Mouse (Mus musculus) hindbrain, embryonic 11.5 days (tissue): ENCODE data around the gene Lrrc74a. TPM values are rescaled to one million over a fixed set of nuclear protein-coding genes. Genes with fewer than 3 reads are reported as not detected.
A peak's percentile ranks its signal among the peaks of the same experiment; 100 is the strongest.

Experiments
- ATAC-seq: fragments of 200-750 bp; cut with Nextera tagmentation; 2 replicates; pipeline ENCODE4 v1.8.0; 2017; ENCODE audit warnings: mild to moderate bottlenecking, moderate TSS enrichment, moderate library complexity; ENCODE audit not compliant: low FRiP score
- DNase-seq: peaks from one replicate; pipeline ENCODE4 v3.0.0-alpha.2; 2015; ENCODE audit warnings: low spot score
- H3K27ac ChIP-seq: fragments of 300-500 bp; sonication (generic); 2 replicates; pipeline ENCODE4 v1.5.1; 2014; ENCODE audit warnings: mild to moderate bottlenecking, low read depth, low read length
- H3K27me3 ChIP-seq: fragments of 300-500 bp; sonication (generic); 2 replicates; pipeline ENCODE4 v1.6.1; 2014; ENCODE audit warnings: mild to moderate bottlenecking, low read length, moderate library complexity, mixed read lengths; ENCODE audit not compliant: control insufficient read depth, insufficient read depth
- H3K36me3 ChIP-seq: fragments of 300-500 bp; sonication (generic); 2 replicates; pipeline ENCODE4 v1.6.1; 2014; ENCODE audit warnings: mild to moderate bottlenecking, low read length, moderate library complexity, mixed read lengths; ENCODE audit not compliant: control insufficient read depth, insufficient read depth
- H3K4me1 ChIP-seq: fragments of 300-500 bp; sonication (generic); replicated peaks from 2 replicates; pipeline ENCODE4 v1.6.1; 2014; ENCODE audit warnings: low read length, mixed read lengths; ENCODE audit not compliant: control insufficient read depth, insufficient read depth
- H3K4me2 ChIP-seq: fragments of 300-500 bp; sonication (generic); replicated peaks from 2 replicates; pipeline ENCODE4 v1.6.1; 2014; ENCODE audit warnings: mild to moderate bottlenecking, low read depth, low read length
- H3K4me3 ChIP-seq: fragments of 300-500 bp; sonication (generic); 2 replicates; pipeline ENCODE4 v1.5.1; 2014; ENCODE audit warnings: low read depth, low read length
- H3K9ac ChIP-seq: fragments of 300-500 bp; sonication (generic); 2 replicates; pipeline ENCODE4 v1.6.1; 2014; ENCODE audit warnings: low read depth, low read length
- H3K9me3 ChIP-seq: fragments of 300-500 bp; sonication (generic); 2 replicates; pipeline ENCODE4 v1.6.1; 2016; ENCODE audit warnings: low read length; ENCODE audit not compliant: control insufficient read depth
- WGBS: fragments of 180-500 bp; shearing (Covaris S2); extraction: QIAGEN DNeasy Blood & Tissue Kit; methylation state at CpG from one replicate; pipeline ENCODE4 v1.1.7; 2014; 5-methylcytosine and 5-hydroxymethylcytosine counted together
- polyA plus RNA-seq: library from polyadenylated mRNA; unstranded; fragments of >200 nt; fragmentation: Nextera tagmentation; extraction: Ambion mirVana; gene quantifications from 2 replicates; pipeline ENCODE4 v1.2.1, GENCODE M21; 2014

The Lrrc74a gene
- polyA plus RNA-seq, 1 experiment from 2014 or later, result not detected

DNA sequence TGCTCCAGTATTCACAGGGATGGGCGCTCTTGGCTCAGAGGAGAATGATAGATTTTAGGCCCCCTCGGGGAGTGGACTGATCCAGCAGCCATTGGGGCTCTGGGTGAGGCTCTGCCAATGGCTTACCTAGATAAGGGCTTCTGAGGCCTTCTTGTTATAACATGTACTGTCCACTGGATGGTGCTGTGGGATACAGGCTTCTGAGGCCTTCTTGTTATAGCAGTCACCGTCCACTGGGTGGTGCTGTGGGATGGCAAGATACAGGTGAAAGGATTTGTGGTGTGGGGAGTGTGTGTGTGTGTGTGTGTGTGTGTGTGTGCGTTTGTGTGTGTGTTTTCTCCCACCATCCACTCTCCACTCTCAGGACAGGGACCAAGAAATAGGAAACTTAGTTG is 61.7 kb downstream of the Lrrc74a start:
- 3% methylated on average over 4 of the region's 4 CpGs for WGBS
- Histone ChIP-seq H3K27ac (no peak overlapping the region), H3K4me1 (no peaks in the 10 kb centered on the region; the same call in 1 of the 2 replicates), H3K36me3 (no peaks in the 10 kb centered on the region), H3K9me3 (no peaks in the 10 kb centered on the region), H3K27me3 (no peaks in the 10 kb centered on the region), H3K4me2 (no peak overlapping the region), H3K9ac (no peak overlapping the region), H3K4me3 (no peak overlapping the region)
- ATAC-seq, result peak; percentile 55; the same call in 1 of the 2 replicates
- DNase-seq, result peak; percentile 96

DNA sequence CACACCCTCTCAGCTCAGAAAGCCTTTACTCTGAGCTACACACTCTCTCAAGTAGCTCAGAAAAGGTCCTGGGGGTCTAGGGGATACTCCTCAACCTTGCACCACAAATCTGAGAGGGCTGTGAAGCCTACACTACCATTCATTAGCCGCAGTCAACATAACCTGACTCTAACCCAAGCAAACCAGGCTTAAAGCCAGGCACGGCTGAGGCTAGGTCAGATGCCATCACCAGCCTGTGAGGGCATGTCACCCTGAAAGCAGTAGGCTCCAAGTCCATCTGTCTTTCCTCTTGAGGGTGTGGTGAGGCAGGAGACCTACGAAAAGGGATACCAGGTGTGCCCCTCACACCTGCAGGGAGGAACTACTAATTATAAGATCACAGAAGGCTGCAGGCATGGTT is 62.2 kb downstream of the Lrrc74a start:
- Histone ChIP-seq H3K36me3 (no peaks in the 10 kb centered on the region), H3K27ac (no peak overlapping the region), H3K4me2 (no peak overlapping the region), H3K9me3 (no peaks in the 10 kb centered on the region), H3K9ac (no peak overlapping the region), H3K27me3 (no peaks in the 10 kb centered on the region), H3K4me1 (peaks cover 3% of the 10 kb centered on the region), H3K4me3 (no peak overlapping the region)
- 78% methylated on average over 3 of the region's 3 CpGs for WGBS
- ATAC-seq (no peak), DNase-seq (no peak)

DNA sequence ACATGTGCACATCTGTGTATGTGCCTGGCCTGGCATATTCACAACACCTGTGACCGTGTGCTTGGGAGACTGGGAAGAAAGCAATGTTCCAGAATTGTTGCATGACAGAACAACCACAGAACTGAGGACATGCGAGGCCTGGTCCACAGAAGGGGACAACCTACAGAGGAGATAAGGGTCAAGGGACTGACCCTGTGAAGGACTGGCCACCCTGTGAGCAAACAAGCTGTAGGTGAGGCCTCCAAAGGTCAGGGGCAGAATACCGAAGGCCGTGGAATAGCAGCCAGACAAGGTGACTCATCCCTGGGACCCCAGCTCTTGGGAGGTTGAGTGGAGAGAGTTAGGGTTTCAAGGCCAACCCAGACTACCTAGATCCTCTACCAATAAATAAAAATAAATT is 63.6 kb downstream of the Lrrc74a start:
- DNase-seq, result no peak
- H3K4me3 ChIP-seq, result no peak overlapping the region
- no peaks in the 10 kb centered on the region for H3K36me3 ChIP-seq
- no peak for ATAC-seq
- H3K27ac ChIP-seq, result no peak overlapping the region
- peaks cover 14% of the 10 kb centered on the region for H3K4me1 ChIP-seq
- H3K27me3 ChIP-seq, result no peaks in the 10 kb centered on the region
- WGBS, result 82% methylated on average over 4 of the region's 4 CpGs
- H3K9me3 ChIP-seq, result no peaks in the 10 kb centered on the region
- H3K9ac ChIP-seq, result no peak overlapping the region
- no peak overlapping the region for H3K4me2 ChIP-seq

DNA sequence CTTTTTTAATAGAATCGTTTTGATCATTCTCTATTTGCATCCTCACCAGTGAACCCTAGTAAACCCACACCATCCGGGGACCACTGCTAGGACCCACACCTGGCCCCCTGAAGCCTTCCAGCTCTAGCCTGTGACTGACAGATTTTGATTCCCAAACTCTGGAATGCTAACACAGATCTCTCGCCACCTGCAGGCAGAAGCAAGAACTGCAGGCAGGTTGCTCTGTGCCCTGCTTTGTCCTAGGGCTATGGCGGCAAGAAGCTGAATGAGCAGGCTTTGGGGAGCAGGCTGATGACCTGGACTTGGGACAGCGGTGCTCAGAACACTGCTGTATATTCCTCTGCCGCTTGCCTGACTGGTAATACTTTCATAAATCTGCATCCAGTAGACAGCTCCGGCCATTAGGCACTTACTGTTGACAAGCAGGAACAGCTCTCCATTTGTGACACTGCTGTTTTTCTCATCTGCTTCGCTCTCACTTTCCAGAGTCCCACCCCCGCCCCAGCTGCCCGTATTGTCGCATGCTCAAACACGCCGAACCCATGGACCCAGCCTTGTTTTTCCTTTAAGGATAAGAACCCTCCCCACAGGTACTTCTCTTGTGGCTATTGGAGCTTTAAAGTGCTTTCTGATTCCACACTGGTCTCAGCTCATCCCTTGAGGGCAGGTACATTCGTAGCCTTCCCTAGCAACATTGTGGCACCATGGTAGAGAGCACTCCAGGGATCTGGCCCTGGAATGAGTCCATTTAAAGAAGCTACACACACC is 64.8 kb downstream of the Lrrc74a start:
- DNase-seq, result peak; percentile 96
- Histone ChIP-seq H3K4me2 (no peak overlapping the region), H3K27ac (peak overlapping the region; percentile 68), H3K27me3 (no peaks in the 10 kb centered on the region), H3K4me3 (no peak overlapping the region), H3K9me3 (no peaks in the 10 kb centered on the region), H3K4me1 (peaks cover 21% of the 10 kb centered on the region), H3K9ac (peak overlapping the region; percentile 27; the same call in 1 of the 2 replicates), H3K36me3 (no peaks in the 10 kb centered on the region)
- ATAC-seq, result no peak
- WGBS, result 16% methylated on average over 14 of the region's 14 CpGs

DNA sequence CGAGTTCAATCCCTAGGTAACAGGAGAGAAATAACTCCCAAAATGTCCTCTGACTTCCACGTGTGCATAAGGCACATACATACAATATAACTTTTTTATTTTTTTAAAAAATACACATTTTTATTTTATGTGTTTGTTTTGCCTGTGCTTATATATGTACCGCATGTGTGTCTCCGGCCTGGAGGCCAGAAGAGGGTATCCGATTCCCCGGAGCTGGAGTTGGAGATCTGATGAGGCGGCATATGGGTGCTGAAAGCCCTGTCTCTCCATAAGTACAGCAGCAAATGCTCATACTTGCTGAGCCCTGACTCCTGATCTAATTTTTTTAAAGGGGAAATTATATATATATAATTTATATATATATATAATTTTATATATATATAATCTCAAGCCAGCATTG is 65.6 kb downstream of the Lrrc74a start:
- 83% methylated on average over 7 of the region's 7 CpGs for WGBS
- H3K4me1 ChIP-seq, result peaks cover 21% of the 10 kb centered on the region
- peak overlapping the region; percentile 97; the same call in 1 of the 2 replicates for H3K27ac ChIP-seq
- H3K4me2 ChIP-seq, result no peak overlapping the region
- DNase-seq (no peak), ATAC-seq (no peak)
- no peaks in the 10 kb centered on the region for H3K36me3 ChIP-seq
- no peaks in the 10 kb centered on the region for H3K9me3 ChIP-seq
- H3K4me3 ChIP-seq, result no peak overlapping the region
- no peaks in the 10 kb centered on the region for H3K27me3 ChIP-seq
- H3K9ac ChIP-seq, result no peak overlapping the region

DNA sequence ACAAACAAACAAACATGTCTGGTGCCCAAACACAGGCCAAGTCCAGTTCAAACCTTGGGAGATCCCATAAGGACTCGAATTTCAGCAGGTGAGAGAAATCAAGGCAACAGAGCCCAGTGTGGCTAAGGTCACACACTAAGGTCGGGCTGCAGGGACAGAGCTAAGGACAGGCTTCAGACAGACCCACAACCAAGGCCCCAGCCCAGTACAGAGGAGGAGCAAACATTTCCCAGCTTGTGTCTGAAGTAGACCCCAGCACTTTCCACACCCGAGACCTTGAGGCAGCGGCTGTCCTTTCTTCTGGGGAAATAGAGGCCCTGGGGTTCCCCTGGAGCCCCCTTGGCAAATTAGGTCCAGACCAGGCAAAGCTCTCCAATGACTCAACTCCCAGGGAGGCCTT is 66.2 kb downstream of the Lrrc74a start:
- H3K4me2 ChIP-seq, result peak overlapping the region; percentile 36
- H3K36me3 ChIP-seq, result no peaks in the 10 kb centered on the region
- WGBS, result 26% methylated on average over 4 of the region's 4 CpGs
- DNase-seq (no peak), ATAC-seq (no peak)
- H3K9me3 ChIP-seq, result no peaks in the 10 kb centered on the region
- H3K27me3 ChIP-seq, result no peaks in the 10 kb centered on the region
- H3K27ac ChIP-seq, result peak overlapping the region; percentile 97
- H3K9ac ChIP-seq, result 0 out of 2 replicates have a peak overlapping the region, but pooled peaks have one; percentile 0
- peaks cover 21% of the 10 kb centered on the region for H3K4me1 ChIP-seq
- no peak overlapping the region for H3K4me3 ChIP-seq

DNA sequence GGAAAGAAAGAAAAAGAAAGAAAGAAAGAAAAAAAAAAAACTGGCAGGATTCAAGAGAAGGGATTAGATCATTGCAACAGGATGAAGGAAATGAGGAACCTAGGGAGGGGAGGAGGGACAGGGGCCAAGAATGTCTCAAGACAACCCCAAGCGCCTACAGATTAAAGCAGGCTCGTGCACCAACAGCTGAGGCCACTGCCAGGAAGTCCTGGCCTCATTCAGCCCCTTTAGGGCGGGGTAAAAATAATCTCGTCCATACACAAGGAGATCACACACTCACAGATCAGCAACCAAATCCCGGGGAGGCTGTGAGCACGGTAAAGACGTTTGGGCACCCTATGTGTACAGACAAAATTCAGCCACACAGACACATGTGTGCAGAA is 66.6 kb downstream of the Lrrc74a start:
- Histone ChIP-seq H3K4me3 (no peak overlapping the region), H3K9ac (peak overlapping the region; percentile 12; the same call in 1 of the 2 replicates), H3K4me1 (peaks cover 22% of the 10 kb centered on the region), H3K4me2 (peak overlapping the region; percentile 36), H3K36me3 (no peaks in the 10 kb centered on the region), H3K9me3 (no peaks in the 10 kb centered on the region), H3K27ac (peak overlapping the region; percentile 97), H3K27me3 (peaks cover 2% of the 10 kb centered on the region; the same call in 1 of the 2 replicates)
- DNase-seq (no peak), ATAC-seq (peak; percentile 15; the same call in 1 of the 2 replicates)
- WGBS, result 0% methylated on average over 7 of the region's 7 CpGs

DNA sequence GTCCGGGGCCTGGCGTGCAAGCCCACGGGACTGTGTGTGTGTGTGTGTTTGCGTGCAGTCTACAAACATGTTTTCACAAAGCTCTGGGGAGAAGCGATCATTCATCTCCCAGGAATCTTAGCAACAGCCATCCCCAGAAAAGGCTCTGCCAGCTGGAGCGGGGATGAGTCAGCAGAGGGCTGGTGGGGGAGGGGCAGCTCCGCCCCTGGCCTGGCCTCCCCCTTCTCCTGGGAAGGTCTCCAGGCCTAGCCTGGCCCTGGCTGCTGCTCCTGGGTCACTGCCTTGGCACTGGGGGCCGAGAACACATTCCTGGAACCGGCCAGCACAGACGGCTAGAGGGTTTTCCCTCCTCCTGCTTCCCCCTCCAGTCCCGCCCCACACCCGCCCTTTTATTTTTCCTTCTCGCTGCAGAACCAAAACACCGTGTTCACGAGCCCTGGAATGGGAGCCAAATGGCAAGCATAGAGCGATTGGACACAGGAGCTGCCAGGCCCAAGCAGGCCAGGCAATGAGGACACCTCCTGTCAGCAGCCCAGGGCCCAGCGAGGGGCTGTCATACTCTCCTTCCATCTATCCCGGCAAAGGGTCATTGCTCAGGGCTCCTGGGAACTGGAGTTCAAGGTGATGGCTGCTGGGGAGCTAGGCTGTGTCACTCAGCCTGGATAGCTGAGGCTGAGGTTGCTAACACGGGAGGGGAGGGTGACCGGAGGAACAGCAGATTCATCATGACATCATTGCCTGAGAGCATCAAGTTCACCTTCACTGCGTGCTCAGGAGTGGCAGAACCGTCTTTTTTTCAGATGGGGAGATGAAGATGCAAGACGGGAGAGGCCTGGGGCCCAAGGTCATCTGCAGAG is 67.2 kb downstream of the Lrrc74a start:
- WGBS, result 1% methylated on average over 23 of the region's 23 CpGs

More for the DNA sequence above, 67.2 kb downstream of the Lrrc74a start:
- peaks cover 27% of the 10 kb centered on the region for H3K4me1 ChIP-seq
- DNase-seq (peak; percentile 91), ATAC-seq (peak; percentile 77)
- peak overlapping the region; percentile 36 for H3K4me2 ChIP-seq
- H3K27me3 ChIP-seq, result peaks cover 2% of the 10 kb centered on the region; the same call in 1 of the 2 replicates
- peak overlapping the region; percentile 97 for H3K27ac ChIP-seq
- H3K4me3 ChIP-seq, result 0 out of 2 replicates have a peak overlapping the region, but pooled peaks have one; percentile 12
- peak overlapping the region; percentile 44 for H3K9ac ChIP-seq
- H3K36me3 ChIP-seq, result no peaks in the 10 kb centered on the region
- no peaks in the 10 kb centered on the region for H3K9me3 ChIP-seq
